Mouse (Mus musculus): ENCODE results near the gene Prr18. TPM values are rescaled to one million over a fixed set of nuclear protein-coding genes. Genes with fewer than 3 reads are reported as not detected.
"Not testable (repeated sequence)": the region's sequence is repeated elsewhere in the genome, so short reads cannot be mapped to it uniquely, and the experiment has no call there.

Gene Prr18
- 11.5 and 12.8 TPM in 2 replicates for polyA plus RNA-seq (2015; fragmentation: Nextera tagmentation; extraction: Ambion mirVana)

- H3K36me3 ChIP-seq; H3K27me3 ChIP-seq; H3K27ac ChIP-seq (replicated peaks); H3K9ac ChIP-seq (replicated peaks); H3K9me3 ChIP-seq; ATAC-seq (replicated peaks); H3K4me2 ChIP-seq (replicated peaks); H3K4me3 ChIP-seq: not testable (repeated sequence)
- WGBS = 100% methylated on average over 1 of the region's 5 CpGs
- peaks cover 22% of the 10 kb centered on the region for H3K4me1 ChIP-seq
Measured at GRCm38 (mm10) chr17:8337159-8337558, at the start of gene Prr18. TSS of gene Prr18 (plus strand) at chr17:8337459.

GRCm38 (mm10) chr17:8289993-8290679 is 47.1 kb upstream of the Prr18 start:
- H3K36me3 ChIP-seq = peaks cover 7% of the 10 kb centered on the region
- no peak overlapping the region for H3K4me3 ChIP-seq
- no peak overlapping the region for H3K27ac ChIP-seq (replicated peaks)
- no peaks in the 10 kb centered on the region for H3K27me3 ChIP-seq
- no peak overlapping the region for H3K9ac ChIP-seq (replicated peaks)
- no peak for ATAC-seq (replicated peaks)
- WGBS = 95% methylated on average over 3 of the region's 3 CpGs
- peaks cover 9% of the 10 kb centered on the region for H3K4me1 ChIP-seq
- no peak overlapping the region for H3K4me2 ChIP-seq (replicated peaks)
- H3K9me3 ChIP-seq = no peaks in the 10 kb centered on the region

- Histone ChIP-seq H3K36me3 (peaks cover 11% of the 10 kb centered on the region), H3K27ac (replicated peaks) (no peak overlapping the region), H3K9ac (replicated peaks) (no peak overlapping the region), H3K4me1 (peaks cover 3% of the 10 kb centered on the region), H3K4me3 (no peak overlapping the region), H3K4me2 (replicated peaks) (no peak overlapping the region), H3K9me3 (no peaks in the 10 kb centered on the region), H3K27me3 (no peaks in the 10 kb centered on the region)
- no peak for ATAC-seq (replicated peaks)
Measured at GRCm38 (mm10) chr17:8290736-8291135, 46.5 kb upstream of the Prr18 start.

GRCm38 (mm10) chr17:8295825-8296224 is 41.4 kb upstream of the Prr18 start:
- H3K27me3 ChIP-seq = no peaks in the 10 kb centered on the region
- no peak overlapping the region for H3K4me3 ChIP-seq
- H3K9me3 ChIP-seq = no peaks in the 10 kb centered on the region
- no peak overlapping the region for H3K27ac ChIP-seq (replicated peaks)
- no peak overlapping the region for H3K4me2 ChIP-seq (replicated peaks)
- H3K4me1 ChIP-seq = no peaks in the 10 kb centered on the region
- peaks cover 13% of the 10 kb centered on the region for H3K36me3 ChIP-seq
- no peak for ATAC-seq (replicated peaks)
- H3K9ac ChIP-seq (replicated peaks) = no peak overlapping the region

- no peaks in the 10 kb centered on the region for H3K4me1 ChIP-seq
- peaks cover 13% of the 10 kb centered on the region for H3K36me3 ChIP-seq
Measured at GRCm38 (mm10) chr17:8296313-8296844, 40.9 kb upstream of the Prr18 start.

GRCm38 (mm10) chr17:8297746-8298145 is 39.5 kb upstream of the Prr18 start:
- H3K4me3 ChIP-seq = no peak overlapping the region
- peaks cover 13% of the 10 kb centered on the region for H3K36me3 ChIP-seq
- H3K9ac ChIP-seq (replicated peaks) = no peak overlapping the region
- no peak for ATAC-seq (replicated peaks)
- H3K4me1 ChIP-seq = no peaks in the 10 kb centered on the region
- no peak overlapping the region for H3K27ac ChIP-seq (replicated peaks)
- no peaks in the 10 kb centered on the region for H3K27me3 ChIP-seq
- H3K4me2 ChIP-seq (replicated peaks) = no peak overlapping the region
- no peaks in the 10 kb centered on the region for H3K9me3 ChIP-seq
- WGBS = 88% methylated on average over 5 of the region's 5 CpGs

More at GRCm38 (mm10) chr17:8296313-8296844, 40.9 kb upstream of the Prr18 start:
- Histone ChIP-seq H3K4me3 (no peak overlapping the region), H3K27me3 (no peaks in the 10 kb centered on the region), H3K27ac (replicated peaks) (no peak overlapping the region), H3K9ac (replicated peaks) (no peak overlapping the region), H3K4me2 (replicated peaks) (no peak overlapping the region), H3K9me3 (no peaks in the 10 kb centered on the region)
- WGBS = 84% methylated on average over 9 of the region's 9 CpGs
- no peak for ATAC-seq (replicated peaks)

- no peak overlapping the region for H3K4me3 ChIP-seq
- H3K27ac ChIP-seq (replicated peaks) = no peak overlapping the region
- peaks cover 13% of the 10 kb centered on the region for H3K36me3 ChIP-seq
- no peaks in the 10 kb centered on the region for H3K27me3 ChIP-seq
- no peak overlapping the region for H3K9ac ChIP-seq (replicated peaks)
- H3K4me1 ChIP-seq = no peaks in the 10 kb centered on the region
- no peak for ATAC-seq (replicated peaks)
- no peak overlapping the region for H3K4me2 ChIP-seq (replicated peaks)
- 90% methylated on average over 2 of the region's 2 CpGs for whole genome bisulfite sequencing
- H3K9me3 ChIP-seq = no peaks in the 10 kb centered on the region
Measured at GRCm38 (mm10) chr17:8298281-8298680, 39.0 kb upstream of the Prr18 start.

- Histone ChIP-seq H3K27me3 (no peaks in the 10 kb centered on the region), H3K4me2 (replicated peaks) (no peak overlapping the region), H3K9ac (replicated peaks) (no peak overlapping the region), H3K27ac (replicated peaks) (no peak overlapping the region), H3K4me1 (no peaks in the 10 kb centered on the region), H3K4me3 (no peak overlapping the region), H3K36me3 (peaks cover 11% of the 10 kb centered on the region), H3K9me3 (no peaks in the 10 kb centered on the region)
- no peak for ATAC-seq (replicated peaks)
Measured at GRCm38 (mm10) chr17:8299524-8299923, 37.7 kb upstream of the Prr18 start.

GRCm38 (mm10) chr17:8301515-8301914 is 35.7 kb upstream of the Prr18 start:
- Histone ChIP-seq H3K4me3 (no peak overlapping the region), H3K4me1 (no peaks in the 10 kb centered on the region), H3K27ac (replicated peaks) (no peak overlapping the region), H3K27me3 (no peaks in the 10 kb centered on the region), H3K9ac (replicated peaks) (no peak overlapping the region), H3K4me2 (replicated peaks) (no peak overlapping the region), H3K36me3 (peaks cover 7% of the 10 kb centered on the region), H3K9me3 (no peaks in the 10 kb centered on the region)
- ATAC-seq (replicated peaks) = no peak
- 71% methylated on average over 4 of the region's 4 CpGs for WGBS

GRCm38 (mm10) chr17:8302772-8303438 is 34.4 kb upstream of the Prr18 start:
- no peak overlapping the region for H3K4me2 ChIP-seq (replicated peaks)
- H3K9me3 ChIP-seq = no peaks in the 10 kb centered on the region
- no peak for ATAC-seq (replicated peaks)
- H3K27ac ChIP-seq (replicated peaks) = no peak overlapping the region
- no peaks in the 10 kb centered on the region for H3K4me1 ChIP-seq
- H3K27me3 ChIP-seq = no peaks in the 10 kb centered on the region
- 73% methylated on average over 7 of the region's 7 CpGs for WGBS
- H3K36me3 ChIP-seq = peaks cover 3% of the 10 kb centered on the region; the same call in 1 of the 2 replicates
- H3K9ac ChIP-seq (replicated peaks) = no peak overlapping the region
- no peak overlapping the region for H3K4me3 ChIP-seq

- H3K9ac ChIP-seq (replicated peaks) = no peak overlapping the region
- no peaks in the 10 kb centered on the region for H3K4me1 ChIP-seq
- H3K36me3 ChIP-seq = no peaks in the 10 kb centered on the region
- H3K4me2 ChIP-seq (replicated peaks) = no peak overlapping the region
- no peak overlapping the region for H3K4me3 ChIP-seq
- no peaks in the 10 kb centered on the region for H3K27me3 ChIP-seq
- ATAC-seq (replicated peaks) = no peak
- no peak overlapping the region for H3K27ac ChIP-seq (replicated peaks)
- no peaks in the 10 kb centered on the region for H3K9me3 ChIP-seq
- WGBS = 78% methylated on average over 5 of the region's 5 CpGs
Measured at GRCm38 (mm10) chr17:8303671-8304070, 33.6 kb upstream of the Prr18 start.

- ATAC-seq (replicated peaks) = no peak
- 31% methylated on average over 3 of the region's 3 CpGs for WGBS
- H3K36me3 ChIP-seq = no peaks in the 10 kb centered on the region
- H3K4me2 ChIP-seq (replicated peaks) = no peak overlapping the region
- no peak overlapping the region for H3K9ac ChIP-seq (replicated peaks)
- H3K27me3 ChIP-seq = no peaks in the 10 kb centered on the region
- H3K9me3 ChIP-seq = no peaks in the 10 kb centered on the region
- H3K4me3 ChIP-seq = no peak overlapping the region
- H3K27ac ChIP-seq (replicated peaks) = no peak overlapping the region
- H3K4me1 ChIP-seq = 0 out of 2 replicates have a peak, but pooled peaks cover 4% of the 10 kb centered on the region
Measured at GRCm38 (mm10) chr17:8305801-8306200, 31.5 kb upstream of the Prr18 start.

Measured in forebrain, embryonic 15.5 days (tissue).